In genomic region chr2:155701399-155701919, GRCm38 (mm10) we compare ENCODE assay signal across 13 mouse cellular contexts.
"Had no signal": no experiment of that assay in that cellular context is flagged by ENCODE, and none has a peak within 500 bp of the region (broad histone marks: within the 10 kb centered on the region; RNA-seq: fewer than 3 reads in every experiment).

No protein-coding gene starts in this region.

- DNase-seq: kidney, adult 11 months; kidney, adult 9 months; kidney, postnatal 14 days; kidney, postnatal 4 days; layer of hippocampus, postnatal 36 days; liver, embryonic 13.5 days; retina, postnatal 1 day; right cerebral cortex, postnatal 4 days; thymus, adult 18-20 months; thymus, postnatal 36 days had no signal

- ATAC-seq: intestine, embryonic 15.5 days; midbrain, embryonic 13.5 days; midbrain, embryonic 16.5 days had no signal
